Mouse (Mus musculus) liver, embryonic 15.5 days (tissue): Measurements from ENCODE around the gene Ffar3. TPM values are rescaled to one million over a fixed set of nuclear protein-coding genes. Genes with fewer than 3 reads are reported as not detected.
A peak's percentile ranks its signal among the peaks of the same experiment; 100 is the strongest.

Experiments used
- ATAC-seq: fragments of 200-750 bp; cut with Nextera tagmentation; 2 replicates; pipeline ENCODE4 v1.8.0; 2017; ENCODE audit warnings: moderate number of reproducible peaks, mild to moderate bottlenecking, moderate library complexity; ENCODE audit not compliant: insufficient read depth
- H3K27ac ChIP-seq: fragments of 300-500 bp; sonication (generic); replicated peaks from 2 replicates; pipeline ENCODE4 v1.5.1; 2015; ENCODE audit warnings: mild to moderate bottlenecking, inconsistent platforms
- H3K27me3 ChIP-seq: fragments of 300-500 bp; sonication (generic); 2 replicates; pipeline ENCODE4 v1.6.1; 2015; ENCODE audit warnings: mild to moderate bottlenecking, inconsistent platforms
- H3K36me3 ChIP-seq: fragments of 300-500 bp; sonication (generic); replicated peaks from 2 replicates; pipeline ENCODE4 v1.6.1; 2015; ENCODE audit warnings: moderate library complexity, mild to moderate bottlenecking, inconsistent platforms
- H3K4me1 ChIP-seq: fragments of 300-500 bp; sonication (generic); replicated peaks from 2 replicates; pipeline ENCODE4 v1.6.1; 2015; ENCODE audit warnings: inconsistent platforms
- H3K4me2 ChIP-seq: fragments of 300-500 bp; sonication (generic); 2 replicates; pipeline ENCODE4 v1.6.1; 2015; ENCODE audit warnings: moderate library complexity, mild to moderate bottlenecking, inconsistent platforms
- H3K4me3 ChIP-seq: fragments of 300-500 bp; sonication (generic); replicated peaks from 2 replicates; pipeline ENCODE4 v1.5.1; 2015; ENCODE audit warnings: mild to moderate bottlenecking, inconsistent platforms
- H3K9ac ChIP-seq: fragments of 300-500 bp; sonication (generic); 2 replicates; pipeline ENCODE4 v1.6.1; 2015; ENCODE audit warnings: moderate library complexity, mild to moderate bottlenecking, inconsistent platforms
- H3K9me3 ChIP-seq: fragments of 300-500 bp; sonication (generic); replicated peaks from 2 replicates; pipeline ENCODE4 v1.6.1; 2016; ENCODE audit warnings: inconsistent platforms
- WGBS: fragments of 180-500 bp; shearing (Covaris S2); methylation state at CpG from one replicate; pipeline ENCODE4 v1.1.7; 2015; ENCODE audit warnings: mixed read lengths; ENCODE audit not compliant: insufficient replicate concordance; 5-methylcytosine and 5-hydroxymethylcytosine counted together
- polyA plus RNA-seq: library from polyadenylated mRNA; unstranded; fragments of >200 nt; fragmentation: Nextera tagmentation; extraction: Ambion mirVana; gene quantifications from 2 replicates; pipeline ENCODE4 v1.2.1, GENCODE M21; 2015

The Ffar3 gene
- polyA plus RNA-seq, 1 experiment from 2014 or later = not detected

- no peak overlapping the region for H3K4me2 ChIP-seq
- no peaks in the 10 kb centered on the region for H3K9me3 ChIP-seq
- no peak overlapping the region for H3K4me3 ChIP-seq
- no peak for ATAC-seq
- H3K27ac ChIP-seq = no peak overlapping the region
- H3K36me3 ChIP-seq = no peaks in the 10 kb centered on the region
- H3K9ac ChIP-seq = no peak overlapping the region
- no peaks in the 10 kb centered on the region for H3K27me3 ChIP-seq
- 31% methylated on average over 5 of the region's 5 CpGs for WGBS
- peaks cover 21% of the 10 kb centered on the region for H3K4me1 ChIP-seq
These were observed 34.4 kb downstream of the Ffar3 start for GRCm38 (mm10) chr7:30821532-30821931.

GRCm38 (mm10) chr7:30820854-30821445 lies 35.0 kb downstream of the Ffar3 start:
- Histone ChIP-seq H3K9me3 (no peaks in the 10 kb centered on the region), H3K4me3 (no peak overlapping the region), H3K4me1 (peaks cover 21% of the 10 kb centered on the region), H3K27me3 (no peaks in the 10 kb centered on the region), H3K4me2 (no peak overlapping the region), H3K9ac (no peak overlapping the region), H3K27ac (no peak overlapping the region), H3K36me3 (no peaks in the 10 kb centered on the region)
- no peak for ATAC-seq
- WGBS = 19% methylated on average over 7 of the region's 7 CpGs

- WGBS = 34% methylated on average over 6 of the region's 6 CpGs
These were observed 35.8 kb downstream of the Ffar3 start for GRCm38 (mm10) chr7:30820131-30820530.

GRCm38 (mm10) chr7:30812291-30812807 lies 43.6 kb downstream of the Ffar3 start:
- Histone ChIP-seq H3K27ac (peak overlapping the region; percentile 76), H3K27me3 (no peaks in the 10 kb centered on the region), H3K4me2 (peak overlapping the region; percentile 25), H3K36me3 (no peaks in the 10 kb centered on the region), H3K4me1 (peaks cover 15% of the 10 kb centered on the region; the same call in 1 of the 2 replicates), H3K9ac (no peak overlapping the region), H3K4me3 (no peak overlapping the region), H3K9me3 (no peaks in the 10 kb centered on the region)
- WGBS = 23% methylated on average over 6 of the region's 6 CpGs
- ATAC-seq = peak; percentile 68

More at GRCm38 (mm10) chr7:30820131-30820530, 35.8 kb downstream of the Ffar3 start:
- Histone ChIP-seq H3K9ac (no peak overlapping the region), H3K4me1 (peaks cover 21% of the 10 kb centered on the region), H3K27ac (no peak overlapping the region), H3K4me2 (peak overlapping the region; percentile 36; the same call in 1 of the 2 replicates), H3K4me3 (no peak overlapping the region), H3K27me3 (no peaks in the 10 kb centered on the region), H3K9me3 (no peaks in the 10 kb centered on the region), H3K36me3 (no peaks in the 10 kb centered on the region)
- no peak for ATAC-seq

GRCm38 (mm10) chr7:30811757-30812290 lies 44.2 kb downstream of the Ffar3 start:
- Histone ChIP-seq H3K27me3 (no peaks in the 10 kb centered on the region), H3K36me3 (no peaks in the 10 kb centered on the region), H3K27ac (peak overlapping the region; percentile 76), H3K9me3 (no peaks in the 10 kb centered on the region), H3K4me2 (peak overlapping the region; percentile 25), H3K4me3 (no peak overlapping the region), H3K4me1 (peaks cover 15% of the 10 kb centered on the region; the same call in 1 of the 2 replicates), H3K9ac (no peak overlapping the region)
- ATAC-seq = peak; percentile 63
- 4% methylated on average over 9 of the region's 9 CpGs for WGBS

GRCm38 (mm10) chr7:30810319-30810718 lies 45.7 kb downstream of the Ffar3 start:
- Histone ChIP-seq H3K4me2 (no peak overlapping the region), H3K27me3 (no peaks in the 10 kb centered on the region), H3K9ac (no peak overlapping the region), H3K4me3 (no peak overlapping the region), H3K36me3 (no peaks in the 10 kb centered on the region), H3K9me3 (no peaks in the 10 kb centered on the region), H3K4me1 (peaks cover 15% of the 10 kb centered on the region; the same call in 1 of the 2 replicates), H3K27ac (no peak overlapping the region)
- WGBS = 48% methylated on average over 6 of the region's 6 CpGs
- ATAC-seq = no peak

GRCm38 (mm10) chr7:30805924-30806323 lies 50.1 kb downstream of the Ffar3 start:
- Histone ChIP-seq H3K4me2 (no peak overlapping the region), H3K4me1 (no peaks in the 10 kb centered on the region), H3K36me3 (no peaks in the 10 kb centered on the region), H3K9ac (no peak overlapping the region), H3K4me3 (no peak overlapping the region), H3K27me3 (no peaks in the 10 kb centered on the region), H3K27ac (no peak overlapping the region), H3K9me3 (no peaks in the 10 kb centered on the region)
- no peak for ATAC-seq
- WGBS = 29% methylated on average over 6 of the region's 6 CpGs

Other genes with a start within 250 kb of the Ffar3 start
- gene Upk1a, start 243.3 kb downstream of the Ffar3 start, polyA plus RNA-seq = 0.06 TPM in 1 of 2 replicates, not detected in the other
- 514 and 565 TPM in 2 replicates for gene Cox6b1, start 230.0 kb downstream of the Ffar3 start, polyA plus RNA-seq
- gene Etv2, start 220.3 kb downstream of the Ffar3 start, polyA plus RNA-seq = not detected in 2 replicates
- gene Rbm42, start 205.9 kb downstream of the Ffar3 start, polyA plus RNA-seq = 49.4 and 54.0 TPM in 2 replicates
- 31.5 and 36.9 TPM in 2 replicates for gene Haus5, start 191.2 kb downstream of the Ffar3 start, polyA plus RNA-seq
- not detected in 2 replicates for gene Pmis2, start 184.6 kb downstream of the Ffar3 start, polyA plus RNA-seq
- gene 2200002J24Rik, start 157.3 kb downstream of the Ffar3 start, polyA plus RNA-seq = 0.48 and 0.99 TPM in 2 replicates
- gene Atp4a, start 144.0 kb downstream of the Ffar3 start, polyA plus RNA-seq = 1.7 and 2.9 TPM in 2 replicates
- gene Tmem147, start 126.6 kb downstream of the Ffar3 start, polyA plus RNA-seq = 97.4 and 105 TPM in 2 replicates
- not detected in 2 replicates for gene Gapdhs, start 112.5 kb downstream of the Ffar3 start, polyA plus RNA-seq
- gene Sbsn, start 104.7 kb downstream of the Ffar3 start, polyA plus RNA-seq = 0.12 and 0.61 TPM in 2 replicates
- 0.32 and 0.99 TPM in 2 replicates for gene Dmkn, start 92.4 kb downstream of the Ffar3 start, polyA plus RNA-seq
- gene Krtdap, start 68.3 kb downstream of the Ffar3 start, polyA plus RNA-seq = 0.21 and 2.5 TPM in 2 replicates
- gene Ffar2, start 32.4 kb downstream of the Ffar3 start, polyA plus RNA-seq = 0.94 and 1.2 TPM in 2 replicates
- not detected in 2 replicates for gene Ffar1, start 5.4 kb upstream of the Ffar3 start, polyA plus RNA-seq
- gene Cd22, start 24.2 kb upstream of the Ffar3 start, polyA plus RNA-seq = 0.81 and 0.86 TPM in 2 replicates
- gene Mag, start 58.7 kb upstream of the Ffar3 start, polyA plus RNA-seq = 0.32 and 0.39 TPM in 2 replicates
- not detected in 2 replicates for gene Hamp2, start 68.5 kb upstream of the Ffar3 start, polyA plus RNA-seq
- gene Hamp, start 87.9 kb upstream of the Ffar3 start, polyA plus RNA-seq = 22.2 and 25.5 TPM in 2 replicates
- 12.4 TPM in 2 replicates for gene Usf2, start 100.6 kb upstream of the Ffar3 start, polyA plus RNA-seq
- 28.1 and 31.2 TPM in 2 replicates for gene Lsr, start 117.3 kb upstream of the Ffar3 start, polyA plus RNA-seq
- gene Fam187b, start 117.6 kb upstream of the Ffar3 start, polyA plus RNA-seq = 2.4 and 3.4 TPM in 2 replicates
- gene Fxyd5, start 186.3 kb upstream of the Ffar3 start, polyA plus RNA-seq = 19.8 and 22.4 TPM in 2 replicates
- gene Fxyd7, start 195.3 kb upstream of the Ffar3 start, polyA plus RNA-seq = 0.17 and 0.26 TPM in 2 replicates
- 88.6 and 99.1 TPM in 2 replicates for gene Fxyd1, start 201.0 kb upstream of the Ffar3 start, polyA plus RNA-seq
- gene Lgi4, start 203.2 kb upstream of the Ffar3 start, polyA plus RNA-seq = 0.03 TPM in 1 of 2 replicates, not detected in the other
- gene Fxyd3, start 220.5 kb upstream of the Ffar3 start, polyA plus RNA-seq = 0.35 and 0.92 TPM in 2 replicates